Mouse (Mus musculus) brain, adult 2 months (tissue): ENCODE data around the gene Gdf2.
A peak's percentile ranks its signal among the peaks of the same experiment; 100 is the strongest.

Experiments used
- DNase-seq: peaks from one replicate; pipeline ENCODE4 v3.0.0; 2011; ENCODE audit warnings: low read depth, low spot score

Gene Gdf2

GRCm38 (mm10) chr14:33956055-33956454 lies 15.2 kb downstream of the Gdf2 start:
- no peak for DNase-seq

GRCm38 (mm10) chr14:33958186-33958585 lies 17.3 kb downstream of the Gdf2 start:
- DNase-seq, result peak; percentile 52

GRCm38 (mm10) chr14:33958841-33959240 lies 18.0 kb downstream of the Gdf2 start:
- no peak for DNase-seq

- DNase-seq, result peak; percentile 77
These were observed 18.5 kb downstream of the Gdf2 start for GRCm38 (mm10) chr14:33959341-33959740.

DNA sequence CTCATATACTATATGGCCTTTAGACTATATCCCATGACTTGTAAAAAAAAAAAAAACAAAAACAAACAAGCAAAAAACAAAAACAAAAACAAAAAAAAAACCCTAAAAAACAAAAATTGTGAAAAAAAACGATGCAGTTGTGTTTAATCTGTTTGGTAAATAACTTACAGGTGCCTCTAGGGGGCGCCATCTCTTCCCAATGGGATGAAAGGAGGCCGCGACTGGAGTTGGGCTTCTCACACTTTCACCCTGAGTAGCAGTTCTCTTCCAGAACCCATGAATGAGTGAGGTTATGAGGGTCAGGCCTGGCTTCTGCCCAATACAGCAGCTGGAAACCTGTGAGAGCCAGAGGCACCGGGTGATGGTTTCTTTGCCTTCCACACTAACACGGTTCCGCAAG lies 24.8 kb downstream of the Gdf2 start:
- DNase-seq, result no peak

DNA sequence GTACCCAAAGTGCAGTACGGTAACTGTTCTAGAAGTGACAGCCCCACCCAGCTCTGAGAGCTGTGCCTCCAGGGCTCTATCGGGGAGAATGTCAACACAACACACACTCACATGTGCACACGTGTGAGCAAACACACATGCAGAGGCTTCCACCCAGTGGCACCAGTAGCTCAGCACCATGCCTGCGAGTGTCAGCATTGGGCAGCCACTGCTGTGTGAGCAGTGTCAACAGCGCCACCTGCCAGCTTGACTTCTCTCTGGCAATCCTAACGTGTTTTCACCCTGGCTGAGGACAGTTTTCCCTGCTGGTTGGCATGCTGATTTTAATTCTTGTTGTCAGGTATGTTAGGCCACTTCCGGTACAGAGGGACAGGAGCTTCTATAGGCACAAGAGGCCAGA lies 31.8 kb downstream of the Gdf2 start:
- peak; percentile 57 for DNase-seq

DNA sequence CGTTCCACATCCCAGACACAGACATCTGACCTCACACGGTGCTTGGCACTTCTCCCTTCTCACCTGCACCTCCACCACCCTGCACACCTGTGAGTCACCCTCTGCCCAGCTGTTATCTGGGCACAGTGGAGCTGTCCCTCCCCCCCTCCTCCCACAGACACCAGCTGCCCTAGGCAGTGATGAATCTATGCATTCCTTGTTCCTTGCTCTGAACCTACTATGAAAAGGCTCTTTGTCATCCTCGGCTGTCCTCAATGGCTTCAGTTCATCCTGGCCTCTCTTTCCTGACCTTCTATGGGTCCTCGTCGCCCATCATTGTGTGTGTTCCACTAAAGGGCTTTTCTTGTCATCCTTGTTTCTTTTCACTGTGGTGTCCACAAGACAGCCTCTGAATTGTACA lies 33.9 kb downstream of the Gdf2 start:
- DNase-seq, result peak; percentile 88

DNA sequence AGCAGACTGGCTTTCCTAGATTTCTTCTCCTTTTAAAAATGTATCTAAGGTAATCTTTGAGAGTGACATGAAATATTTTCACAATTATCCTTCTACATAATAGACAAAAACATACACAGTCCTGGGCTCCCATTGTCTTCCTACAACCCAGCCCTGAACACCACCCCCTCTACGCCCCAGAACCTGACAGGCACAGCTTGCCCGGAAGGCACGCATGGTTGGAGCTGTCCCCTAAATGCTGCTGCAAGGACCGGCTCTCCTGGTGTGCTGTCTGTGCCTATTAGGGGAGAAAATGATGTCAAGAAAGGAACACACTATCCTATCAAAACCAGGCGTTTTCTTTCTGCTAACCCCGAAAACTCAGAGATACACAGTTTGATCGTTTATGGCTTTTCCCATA lies 36.9 kb downstream of the Gdf2 start:
- DNase-seq, result no peak

GRCm38 (mm10) chr14:33978604-33979059 lies 37.8 kb downstream of the Gdf2 start, which contains the start of gene Zfp488:
Zfp488 (minus strand) TSS chr14:33978764.
- peak; percentile 30 for DNase-seq

- DNase-seq, result no peak
These were observed 48.4 kb downstream of the Gdf2 start for GRCm38 (mm10) chr14:33989201-33989600.

DNA sequence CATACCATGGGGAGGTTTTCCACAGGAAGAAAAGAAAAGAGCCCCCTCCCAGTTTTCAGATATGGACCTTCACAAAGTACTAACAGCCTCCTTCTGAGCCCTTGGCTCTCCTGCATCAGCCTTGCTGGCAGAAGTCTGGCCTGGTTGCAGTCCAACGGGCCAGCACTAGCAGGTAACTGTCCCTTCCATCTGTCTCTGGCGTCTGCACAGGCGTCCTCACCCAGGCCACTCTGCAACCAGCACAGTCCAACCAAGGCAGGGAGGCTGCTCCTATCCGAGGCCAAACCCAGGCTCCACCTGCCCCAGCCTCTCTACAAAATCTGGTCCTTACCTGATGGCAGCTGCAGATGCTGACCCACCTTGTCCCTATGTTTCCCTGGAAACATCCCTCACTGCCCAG lies 51.1 kb downstream of the Gdf2 start:
- peak; percentile 89 for DNase-seq

DNA sequence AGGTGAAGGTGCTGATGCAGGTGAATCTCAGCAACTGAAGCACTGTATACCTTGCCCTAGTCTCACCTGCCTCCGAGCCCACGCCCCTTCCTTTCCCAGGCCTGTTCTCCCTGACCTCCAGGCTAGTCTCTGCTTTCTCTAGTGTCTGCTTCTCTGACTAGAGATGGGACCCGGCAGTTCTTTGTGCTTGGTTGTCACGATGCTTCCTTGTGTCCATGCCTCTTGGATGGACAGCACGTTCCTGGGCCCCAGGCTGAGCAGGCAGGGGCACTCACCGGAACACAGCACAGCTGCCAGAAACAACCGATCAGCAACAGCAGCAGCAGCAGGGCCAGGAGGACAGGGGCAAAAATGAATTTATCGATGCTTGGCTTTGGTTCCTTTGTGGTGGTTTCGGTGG lies 52.2 kb downstream of the Gdf2 start:
- DNase-seq, result no peak

DNA sequence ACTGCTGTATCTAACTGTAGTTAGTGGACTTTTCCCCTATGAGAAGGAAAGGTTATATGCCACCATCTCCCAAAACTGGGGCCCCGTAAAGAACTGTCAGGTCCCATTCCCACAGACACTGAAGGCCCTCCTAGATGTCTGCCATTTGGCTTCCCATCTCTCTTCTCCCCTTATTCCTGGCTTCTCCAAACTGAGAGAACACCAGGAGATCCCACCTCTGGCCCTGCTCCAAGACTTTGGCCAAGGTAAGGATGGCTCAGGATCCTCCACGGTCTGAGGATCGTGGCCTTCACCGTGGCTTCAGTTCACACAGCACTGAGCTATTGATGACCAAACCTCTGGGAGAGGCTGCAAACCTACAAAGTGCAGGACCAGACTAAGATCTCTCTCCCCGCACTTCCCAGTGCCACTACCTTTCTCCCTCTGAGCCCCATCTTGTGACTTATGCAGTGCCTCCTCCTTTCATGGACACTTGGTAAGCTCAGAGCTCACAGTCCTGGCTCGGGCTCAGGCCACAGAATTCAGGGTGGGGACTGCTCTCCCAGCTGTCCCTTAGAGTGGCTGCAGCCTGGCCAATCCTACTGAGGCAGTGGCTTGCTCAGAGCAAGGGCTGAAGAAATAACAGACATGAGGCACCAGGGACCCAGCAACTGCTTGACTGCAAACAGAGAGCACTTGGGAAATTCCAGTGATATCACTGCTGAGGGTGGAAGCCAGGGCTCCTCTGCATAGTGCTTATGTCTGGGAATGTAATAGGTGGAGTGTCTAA lies 52.9 kb downstream of the Gdf2 start:
- DNase-seq, result no peak
